Mouse (Mus musculus) T-helper 1 cell (primary cell): ENCODE measurements around the gene March8.
"Not testable (repeated sequence)": the region's sequence is repeated elsewhere in the genome, so short reads cannot be mapped to it uniquely, and the experiment has no call there.

Source experiments
- in situ Hi-C: fragments of 300-600 bp; cut with MboI, MseI; formaldehyde crosslinking; loops from one replicate; pipeline ENCODE4 v1.15.1; 2025; ENCODE audit warnings: high pct_unique_total_duplicates

The March8 gene

DNA sequence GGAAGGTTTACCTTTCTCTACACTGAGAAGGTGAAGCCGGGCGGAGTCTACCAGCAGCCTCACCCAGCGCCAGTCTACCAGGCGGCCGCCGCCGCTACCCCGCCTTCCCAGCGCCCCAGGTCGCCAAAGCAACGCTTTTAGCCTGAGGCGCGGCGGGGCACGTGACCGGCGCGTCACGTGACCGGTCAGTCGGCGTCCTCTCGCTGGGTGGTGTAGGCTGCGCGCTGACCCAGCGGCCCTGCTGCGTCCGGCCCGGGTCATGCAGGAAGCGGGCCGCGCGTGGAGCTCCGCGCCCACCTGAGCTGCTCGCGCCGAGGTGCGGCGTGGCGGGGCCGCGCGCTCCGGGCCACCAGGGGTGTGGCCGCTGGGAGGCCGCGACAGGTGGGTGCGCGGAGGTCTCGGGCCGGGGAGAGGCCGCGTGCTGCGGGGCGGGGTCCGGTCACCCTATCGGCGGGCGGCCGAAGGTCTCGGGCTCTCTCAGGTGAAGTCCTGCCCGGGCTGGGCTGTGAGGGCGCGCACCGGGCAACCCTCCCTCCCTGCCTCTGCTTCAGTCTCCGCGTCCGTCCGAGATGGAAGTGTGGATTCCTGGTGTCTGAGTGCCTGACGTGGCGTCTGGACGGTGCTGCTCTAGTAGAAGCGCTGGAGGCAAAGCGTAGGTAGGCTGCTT, at the start of gene March8:
TSS of gene March8 (plus strand) at position 190 of the 667 bp plus-strand sequence.
- in situ Hi-C loops, result no loop called here

DNA sequence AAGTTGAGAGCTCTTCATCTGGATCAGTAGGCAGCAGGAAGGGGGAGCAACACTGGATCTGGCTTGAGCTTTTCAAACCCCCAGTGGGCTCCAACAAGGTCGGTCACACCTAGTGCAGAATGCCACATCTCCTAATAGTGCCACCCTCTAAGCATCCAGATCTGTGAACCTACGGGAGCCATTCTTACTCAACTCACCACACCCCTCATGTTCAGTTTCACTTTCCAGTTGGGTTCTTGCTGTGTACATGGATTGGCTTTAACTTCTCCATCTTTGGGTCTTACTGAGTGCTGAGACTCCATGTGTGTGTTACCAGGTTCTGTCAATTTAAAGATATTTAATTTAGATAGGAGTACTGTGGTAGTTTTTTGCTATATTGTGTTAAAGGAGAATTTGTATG, 26.4 kb upstream of the March8 start:
- in situ Hi-C loops, result no loop called here

DNA sequence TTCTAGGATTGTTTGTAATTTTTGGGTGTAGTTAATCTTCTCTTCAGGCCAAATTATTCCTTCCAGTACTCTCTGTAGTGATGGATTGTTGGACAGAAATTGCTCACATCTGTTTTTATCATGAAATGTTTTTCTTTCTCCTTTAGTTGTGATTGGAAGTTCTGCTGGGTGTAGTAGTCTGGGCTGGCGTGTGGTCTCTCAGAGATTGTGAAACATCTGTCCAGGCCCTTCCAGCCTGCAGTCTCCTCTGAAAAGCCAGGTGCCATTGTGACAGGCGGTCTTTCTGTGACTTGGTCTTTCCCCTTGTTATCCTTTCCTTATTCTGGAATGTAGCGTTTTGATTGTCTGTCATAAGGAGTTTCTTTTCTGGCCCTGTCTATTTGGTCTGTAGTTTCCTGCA, 18.6 kb upstream of the March8 start:
- in situ Hi-C loops, result no loop called here

DNA sequence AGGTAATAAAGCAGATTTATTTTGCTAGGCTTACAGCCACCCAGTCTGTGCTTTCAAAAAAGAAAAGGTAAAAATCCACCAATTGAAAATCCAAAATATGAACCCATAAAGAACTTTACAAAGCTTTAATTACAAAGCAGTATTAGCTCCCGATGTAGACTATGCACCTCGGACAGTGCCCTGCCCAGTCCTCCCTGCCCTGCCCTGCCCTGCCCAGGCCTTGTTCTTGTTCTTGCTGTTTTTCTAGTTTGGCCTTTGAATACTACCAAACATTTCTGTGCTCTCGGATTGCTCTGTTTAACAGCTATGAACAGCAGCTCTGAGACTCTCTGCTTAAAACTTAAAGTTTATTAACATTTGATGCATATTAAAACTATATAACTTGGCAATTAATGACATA, 11.2 kb upstream of the March8 start:
- in situ Hi-C loops, result no loop called here

DNA sequence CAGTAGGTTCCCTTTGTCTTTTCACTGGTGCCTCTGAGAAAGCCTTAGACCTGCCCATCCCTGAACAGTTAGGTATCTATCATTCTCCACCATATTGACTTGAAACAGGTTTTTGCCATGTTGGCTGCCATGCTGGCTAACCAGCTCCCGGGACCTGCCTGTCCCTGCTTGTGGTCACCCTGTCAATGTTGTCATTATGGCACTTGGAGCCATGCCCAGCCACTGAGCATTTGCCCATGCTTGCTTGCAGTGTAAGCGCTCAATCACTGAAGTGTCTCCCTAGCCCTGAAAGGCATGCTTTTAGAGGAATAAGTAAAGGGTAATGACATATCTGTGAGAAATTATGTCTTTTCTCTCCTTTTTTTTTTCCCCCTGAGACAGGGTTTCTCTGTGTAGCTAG, 6.4 kb upstream of the March8 start:
- in situ Hi-C loops, result no loop called here

DNA sequence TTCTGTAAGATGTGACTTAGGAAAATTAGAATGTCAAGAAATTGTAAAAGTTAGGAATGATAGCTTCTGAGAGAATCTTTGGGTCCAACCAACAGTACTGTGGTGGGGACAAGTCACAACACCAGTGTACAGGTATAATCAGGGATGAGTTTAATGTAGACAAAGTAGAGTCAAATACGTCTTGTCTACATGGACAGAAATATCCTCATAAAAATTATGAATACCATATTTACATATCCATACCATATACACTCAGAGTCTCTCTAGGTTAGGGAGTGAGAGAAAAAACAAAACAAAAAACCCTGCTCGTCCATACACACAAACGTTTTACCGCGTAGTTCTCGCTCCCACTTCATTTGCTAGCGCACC, 374 bp upstream of the March8 start:
- in situ Hi-C loops, result no loop called here

DNA sequence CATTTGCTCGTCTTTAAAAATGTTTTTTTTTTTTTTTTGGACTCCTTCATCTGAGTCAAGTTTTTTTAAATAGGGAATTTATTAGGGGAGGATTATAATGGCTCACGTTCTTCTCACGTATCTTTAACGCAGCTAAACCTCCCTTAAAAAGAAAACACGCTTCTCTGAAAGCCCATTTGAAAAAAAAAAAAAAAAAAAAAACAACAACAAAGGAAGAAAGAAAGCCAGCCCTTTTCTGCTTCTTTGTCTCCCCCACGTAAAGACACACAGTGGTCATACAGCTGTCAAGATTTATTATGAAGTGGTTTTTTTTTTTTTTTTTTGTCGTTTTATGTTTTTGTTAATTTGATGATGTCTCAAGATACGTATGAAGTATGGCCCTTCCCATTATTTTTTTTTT, 696 bp downstream of the March8 start:
- in situ Hi-C loops, result no loop called here

DNA sequence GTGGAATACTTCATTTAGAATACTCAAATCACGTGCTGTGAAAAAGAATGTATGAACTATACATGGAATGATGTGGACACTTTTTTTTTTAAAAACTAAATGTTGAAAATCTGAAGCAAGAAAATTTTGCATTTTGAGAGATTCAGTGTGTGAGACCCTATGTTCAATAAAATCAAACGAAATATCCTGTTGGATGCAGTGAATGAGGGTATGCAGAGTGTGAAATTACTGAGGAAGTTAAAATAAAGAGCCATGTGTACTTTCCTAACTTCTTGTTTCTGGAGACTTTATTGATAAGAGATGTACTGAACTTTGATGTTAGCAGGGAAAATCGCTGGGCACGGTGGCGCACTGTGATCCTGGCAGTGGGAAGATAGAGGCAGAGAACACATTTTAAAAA, 1.3 kb downstream of the March8 start:
- in situ Hi-C loops, result no loop called here

DNA sequence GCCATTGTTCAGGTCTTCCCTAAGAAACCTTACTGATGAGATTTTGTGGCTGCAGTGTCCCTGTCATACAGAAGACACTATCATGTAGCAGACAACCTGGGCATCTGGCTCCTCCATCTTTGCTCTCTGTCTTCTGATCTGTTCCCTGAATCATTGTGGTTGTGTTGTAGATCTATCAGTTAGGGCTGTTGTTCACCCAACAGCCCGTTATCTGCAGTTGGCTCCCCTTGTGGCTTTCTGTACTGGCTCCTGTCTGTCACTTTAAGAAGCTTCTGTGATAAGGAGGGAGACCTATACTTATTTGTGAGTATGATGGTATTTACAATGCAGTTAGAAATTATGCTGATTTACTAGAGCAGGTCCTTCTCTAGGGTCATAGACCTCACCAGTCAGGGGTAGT, 2.7 kb downstream of the March8 start:
- in situ Hi-C loops, result no loop called here

DNA sequence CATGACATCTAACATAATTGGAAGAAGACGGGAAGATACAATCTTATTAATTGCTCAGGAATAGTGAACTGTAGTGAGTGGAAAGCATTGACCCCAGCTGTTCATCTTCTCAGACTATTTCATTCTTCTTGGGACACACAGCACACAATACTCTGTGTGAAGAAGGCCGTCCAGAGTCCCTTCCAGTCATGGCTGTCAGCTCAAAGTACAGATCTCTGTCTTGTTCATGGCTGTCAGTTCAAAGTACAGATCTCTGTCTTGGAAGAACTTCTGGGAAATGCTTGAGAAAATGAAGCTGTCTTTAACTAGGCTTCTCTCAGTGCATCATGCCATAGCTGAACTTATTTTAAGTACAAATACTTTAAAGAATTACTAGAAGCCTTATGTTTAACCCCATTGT, 10.1 kb downstream of the March8 start:
- in situ Hi-C loops, result no loop called here

DNA sequence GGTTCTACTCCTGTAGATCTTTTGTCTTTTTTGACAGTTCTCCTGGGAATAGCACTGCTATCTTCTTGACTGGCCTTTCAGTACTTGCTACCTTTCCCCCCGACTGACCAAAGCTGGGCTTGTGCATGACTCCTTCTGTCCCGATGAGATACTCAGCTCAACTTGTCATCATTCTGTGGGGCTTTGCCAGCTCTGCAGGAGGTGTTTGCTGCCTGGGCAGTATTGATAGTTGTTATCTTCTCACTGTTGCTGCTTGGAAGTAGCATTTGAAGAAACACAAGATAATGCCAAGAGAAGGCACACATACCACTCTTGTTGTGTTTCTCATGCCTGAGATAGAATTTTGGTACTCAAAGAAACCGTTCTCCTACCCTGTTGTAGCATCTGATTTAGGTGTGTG, 12.2 kb downstream of the March8 start:
- in situ Hi-C loops, result no loop called here

DNA sequence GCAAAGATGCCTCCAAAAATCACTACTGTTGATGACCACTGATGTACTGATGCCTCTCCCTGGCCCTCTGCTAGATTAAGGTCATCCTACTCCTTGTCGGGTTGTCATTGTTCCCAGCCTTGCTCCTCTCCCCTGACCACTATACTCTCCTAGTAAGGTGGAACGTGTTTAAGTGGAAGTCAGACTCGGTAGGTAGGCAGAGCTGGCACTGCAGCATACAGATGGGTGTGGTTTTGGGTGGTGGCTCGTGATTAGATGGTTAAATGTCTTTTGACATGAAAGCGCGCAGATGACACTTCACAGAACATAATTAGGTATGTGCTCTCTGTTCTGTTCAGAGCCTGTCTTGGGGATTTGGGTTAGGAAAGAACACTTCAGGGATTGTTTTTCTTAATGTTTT, 12.8 kb downstream of the March8 start:
- in situ Hi-C loops, result no loop called here

DNA sequence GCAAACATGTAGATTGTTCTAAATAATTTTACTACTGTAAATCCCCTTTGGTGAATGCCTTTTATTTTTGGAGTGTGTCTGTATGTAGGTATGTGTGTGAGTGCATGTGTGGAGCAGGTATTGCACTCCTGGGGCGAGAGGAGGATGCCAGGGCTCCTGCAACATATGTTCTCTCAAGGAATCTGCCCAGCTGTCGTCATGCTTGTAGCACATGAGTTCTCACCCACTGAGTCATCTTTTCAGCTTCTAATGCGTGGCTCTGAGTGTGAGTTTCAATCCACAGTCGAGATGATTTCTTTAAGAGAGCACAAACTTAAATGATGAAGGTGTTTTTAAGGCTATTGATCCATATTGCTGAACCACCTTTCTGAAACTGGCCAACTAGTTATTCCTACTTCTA, 13.7 kb downstream of the March8 start:
- in situ Hi-C loops, result no loop called here

DNA sequence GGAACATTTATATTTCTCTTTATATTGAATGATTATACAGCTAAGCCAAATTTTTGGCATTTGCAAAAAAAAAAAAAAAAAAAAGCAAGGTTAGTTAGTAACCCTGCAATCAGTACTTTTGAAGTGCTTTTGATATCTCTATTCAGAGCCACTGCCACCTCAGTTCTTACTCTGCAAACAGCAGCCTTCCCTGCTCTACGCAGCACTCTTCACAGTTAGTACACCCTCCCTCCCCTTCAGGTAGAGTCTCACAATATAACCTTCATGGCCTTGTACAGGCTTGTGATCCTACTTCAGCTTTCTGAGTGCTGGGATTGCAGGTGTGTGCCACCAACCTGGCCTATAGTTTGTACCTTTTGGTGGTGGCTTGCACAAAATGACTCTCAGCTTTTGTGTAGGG, 15.6 kb downstream of the March8 start:
- in situ Hi-C loops, result no loop called here

DNA sequence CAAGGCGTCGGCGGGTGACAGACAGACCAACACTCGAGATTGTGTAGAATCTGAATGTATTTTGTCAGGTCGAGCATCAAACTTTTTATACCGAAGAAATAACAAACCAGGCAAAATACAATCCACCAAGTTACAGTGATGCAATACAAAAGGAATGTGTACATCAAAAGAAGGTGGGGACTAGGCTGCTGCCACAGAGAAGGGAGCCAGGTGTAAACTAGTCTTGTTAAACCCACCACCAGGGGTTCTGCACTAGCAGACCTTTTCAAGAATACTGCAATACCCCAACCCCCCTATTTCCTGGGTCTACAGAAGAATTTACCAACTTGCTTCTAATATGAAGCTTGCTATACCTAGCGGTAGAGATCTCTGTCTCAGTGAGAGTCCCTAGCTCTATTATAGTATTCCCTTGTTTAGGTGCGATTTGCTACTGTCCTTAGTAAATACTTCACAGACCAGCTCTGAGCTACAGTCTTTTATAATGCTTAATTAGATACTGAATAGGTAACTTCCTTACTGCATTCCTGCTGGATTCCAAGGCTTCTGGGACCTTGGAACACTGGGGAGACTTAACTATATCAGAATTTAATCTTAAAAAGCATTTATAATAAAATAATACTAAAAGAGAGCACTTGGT, 18.6 kb downstream of the March8 start:
- in situ Hi-C loops, result not testable (repeated sequence)

DNA sequence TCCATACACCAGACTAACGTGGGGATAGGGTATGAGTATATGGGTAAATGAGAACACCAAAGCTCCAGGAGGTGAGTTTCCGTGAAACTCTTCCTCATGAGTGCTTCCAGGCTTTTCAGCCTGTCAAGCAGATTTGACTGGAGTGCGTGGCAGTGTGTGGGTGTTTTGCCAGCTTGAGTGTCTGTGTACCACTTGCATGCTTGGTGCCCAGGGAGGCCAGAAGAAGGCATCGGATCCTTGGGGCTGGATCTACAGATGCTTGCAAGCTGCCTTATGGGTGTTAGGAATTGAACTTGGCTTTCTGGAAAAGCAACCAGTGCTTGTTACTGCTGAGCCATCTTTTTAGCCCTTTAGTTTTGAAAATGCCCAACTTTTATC, 19.1 kb downstream of the March8 start:
- in situ Hi-C loops, result no loop called here

DNA sequence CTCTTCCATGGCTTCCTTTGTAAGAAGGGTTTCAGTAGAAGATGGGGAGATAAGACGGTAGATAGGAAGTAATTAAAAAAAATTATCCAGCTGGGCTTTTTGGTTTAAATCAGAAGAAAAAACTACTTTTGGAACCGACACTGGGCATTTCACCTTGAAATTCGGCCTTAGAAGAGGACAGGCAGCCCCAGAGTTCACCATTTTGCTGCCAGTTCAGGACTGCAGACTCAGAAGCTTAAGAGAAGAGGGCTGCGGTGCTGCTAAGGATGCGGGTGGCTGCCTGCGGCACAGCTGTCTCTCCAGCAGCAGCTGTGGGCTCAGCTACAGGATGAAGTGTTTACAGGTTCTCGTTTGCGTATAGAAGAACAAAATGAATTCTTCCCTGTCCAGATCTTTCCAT, 20.2 kb downstream of the March8 start:
- in situ Hi-C loops, result no loop called here

DNA sequence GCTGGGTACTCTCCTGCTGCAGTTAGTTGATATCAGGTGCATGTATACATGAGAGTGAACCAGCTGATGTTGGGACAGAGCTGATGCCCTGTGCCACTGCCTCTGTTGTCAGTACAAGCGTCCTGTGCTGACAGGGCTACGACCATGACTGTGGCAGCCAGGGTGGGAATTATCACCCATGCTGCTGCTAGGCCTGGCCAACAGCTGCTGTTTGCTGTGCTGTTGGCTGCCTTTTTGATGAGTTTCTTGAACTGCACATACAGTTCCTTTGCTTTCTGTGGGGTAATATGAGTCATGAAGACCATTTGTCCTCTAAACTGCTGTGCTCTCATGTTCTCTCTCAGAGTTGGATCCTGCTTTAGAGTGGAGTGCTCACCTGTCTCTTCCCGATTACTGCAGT, 21.4 kb downstream of the March8 start:
- in situ Hi-C loops, result no loop called here

DNA sequence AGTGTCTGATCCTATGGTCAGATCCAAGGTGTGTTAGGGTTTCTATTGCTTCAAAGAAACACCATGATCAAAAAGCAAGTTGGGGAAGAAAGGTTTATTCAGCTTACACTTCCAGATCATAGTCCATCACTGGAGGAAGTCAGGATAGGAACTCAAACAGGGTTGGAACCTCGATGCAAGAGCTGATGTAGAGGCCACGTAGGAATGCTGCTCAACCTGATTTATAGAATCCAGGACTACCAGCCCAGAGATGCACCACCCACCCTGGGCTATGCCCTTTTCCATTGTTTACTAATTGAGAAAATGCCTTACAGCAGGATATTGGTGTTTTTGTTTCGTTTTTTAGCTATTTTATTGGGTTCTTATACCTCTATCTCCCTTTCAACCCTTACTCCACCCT, 23.6 kb downstream of the March8 start:
- in situ Hi-C loops, result loop anchor here (10.0 kb wide), 1 partner anchor 953 kb away; no protein-coding TSS in a partner anchor

DNA sequence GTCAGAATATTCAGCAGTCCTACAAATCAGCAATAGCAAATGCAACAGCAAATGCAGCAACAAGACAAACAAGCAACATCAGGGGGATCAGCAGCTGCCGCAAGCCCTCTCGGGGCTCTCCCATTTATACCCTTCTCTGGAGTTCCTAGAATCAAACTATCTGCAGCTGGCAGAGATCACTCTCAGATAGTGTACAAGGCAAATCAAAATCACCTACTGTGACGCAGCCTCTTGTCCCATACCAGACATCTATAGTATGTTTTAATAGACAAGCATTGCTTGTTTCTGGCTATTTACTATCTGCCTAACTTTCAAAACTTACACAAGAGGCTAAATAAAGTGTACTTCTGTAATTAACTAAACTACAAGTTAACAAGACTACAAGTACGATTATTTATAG, 24.2 kb downstream of the March8 start:
- in situ Hi-C loops, result loop anchor here (10.0 kb wide), 1 partner anchor 953 kb away; no protein-coding TSS in a partner anchor

DNA sequence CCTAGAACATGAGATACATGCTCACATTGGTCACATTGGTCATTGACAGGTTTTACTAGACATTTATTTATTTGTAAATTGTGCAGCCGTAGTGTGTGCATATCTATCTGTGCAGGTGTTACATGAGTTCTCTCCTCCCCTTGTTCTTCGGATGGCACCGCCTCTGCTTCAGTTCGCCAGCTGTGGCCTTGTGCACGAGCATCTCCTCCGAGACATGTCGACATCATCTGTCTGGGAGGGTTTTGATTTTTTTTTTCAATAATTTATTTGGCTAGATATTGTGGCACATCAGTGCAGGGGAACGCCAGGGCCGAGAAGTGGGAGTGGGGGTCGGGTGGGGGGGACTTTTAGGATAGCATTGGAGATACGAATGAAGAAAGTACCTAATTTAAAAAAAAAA, 30.1 kb downstream of the March8 start:
- in situ Hi-C loops, result loop anchor here (10.0 kb wide), 1 partner anchor 947 kb away; no protein-coding TSS in a partner anchor

DNA sequence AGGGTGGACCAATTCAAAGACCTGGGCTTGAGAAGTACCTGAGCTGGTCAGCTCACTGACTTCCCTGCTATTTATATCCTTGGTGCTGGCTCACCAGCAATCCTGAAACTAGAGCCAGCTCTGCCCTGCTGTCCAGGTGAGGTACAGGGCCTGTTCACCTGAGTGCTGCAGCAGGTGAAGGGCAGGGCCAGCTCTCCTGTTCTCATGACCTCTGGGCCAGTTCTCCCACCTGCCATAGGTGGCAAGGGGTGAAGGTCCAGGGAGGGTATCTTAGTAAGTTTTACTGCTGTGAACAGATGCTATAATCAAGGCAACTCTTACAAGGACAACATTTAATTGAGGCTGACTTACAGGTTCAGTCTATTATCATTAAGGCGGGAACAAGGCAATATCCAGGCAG, 32.0 kb downstream of the March8 start:
- in situ Hi-C loops, result loop anchor here (10.0 kb wide), 1 partner anchor 945 kb away; no protein-coding TSS in a partner anchor

DNA sequence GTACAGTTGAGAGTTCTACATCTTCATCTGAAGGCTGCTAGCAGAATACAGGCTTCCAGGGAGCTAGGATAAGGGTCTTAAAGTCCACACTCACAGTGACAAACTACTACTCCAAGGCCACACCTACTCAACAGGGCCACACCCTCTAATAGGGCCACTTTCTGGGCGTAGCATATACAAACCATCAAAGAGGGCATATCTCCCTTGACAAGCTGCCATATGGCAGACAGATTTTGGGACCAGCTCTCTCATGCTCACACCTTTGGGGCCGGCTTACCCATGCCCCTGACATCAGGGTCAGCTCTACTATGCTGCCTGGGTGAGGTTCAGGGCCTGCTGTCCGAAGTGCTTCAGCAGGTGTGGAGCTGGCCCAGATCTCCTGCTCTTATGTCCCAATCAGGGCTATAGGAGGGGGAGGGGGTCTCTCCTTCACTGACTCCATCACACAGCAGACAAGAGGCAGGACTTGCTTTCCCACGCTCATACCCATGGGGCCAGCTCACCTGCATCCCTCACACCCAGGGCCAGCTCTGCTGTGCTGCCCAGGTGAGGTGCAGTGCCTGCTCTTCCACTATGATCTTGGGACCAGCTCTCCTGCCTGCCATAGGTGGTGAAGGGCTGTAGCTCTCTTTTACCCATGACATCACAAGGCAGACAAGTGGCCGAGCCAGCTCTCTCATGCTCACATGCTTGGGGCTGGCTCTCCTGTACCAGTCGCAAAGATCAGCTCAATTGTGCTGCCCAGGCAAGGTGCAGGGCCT, 32.6 kb downstream of the March8 start:
- in situ Hi-C loops, result no loop called here
